Mouse (Mus musculus) forebrain, embryonic 10.5 days (tissue): ENCODE data around the gene Gm14862. TPM values are rescaled to one million over a fixed set of nuclear protein-coding genes. Genes with fewer than 3 reads are reported as not detected.

Experiments
- DNase-seq: peaks from one replicate; pipeline ENCODE4 v3.0.0-alpha.2; 2017; ENCODE audit warnings: low spot score; ENCODE audit errors: extremely low spot score
- H3K27ac ChIP-seq: fragments of 300-500 bp; sonication (generic); 2 replicates; pipeline ENCODE4 v1.5.1; 2016; ENCODE audit warnings: mild to moderate bottlenecking
- H3K27me3 ChIP-seq: fragments of 300-500 bp; sonication (generic); 2 replicates; pipeline ENCODE4 v1.6.1; 2016; ENCODE audit warnings: mild to moderate bottlenecking; ENCODE audit not compliant: poor library complexity, severe bottlenecking
- H3K36me3 ChIP-seq: fragments of 300-500 bp; sonication (generic); replicated peaks from 2 replicates; pipeline ENCODE4 v1.6.1; 2016; ENCODE audit warnings: mild to moderate bottlenecking, moderate library complexity
- H3K4me1 ChIP-seq: fragments of 300-500 bp; sonication (generic); 2 replicates; pipeline ENCODE4 v1.6.1; 2016
- H3K4me3 ChIP-seq: fragments of 300-500 bp; sonication (generic); 2 replicates; pipeline ENCODE4 v1.5.1; 2016; ENCODE audit warnings: mild to moderate bottlenecking, moderate library complexity
- H3K9me3 ChIP-seq: fragments of 300-500 bp; sonication (generic); 2 replicates; pipeline ENCODE4 v1.6.1; 2016; ENCODE audit warnings: mild to moderate bottlenecking, moderate library complexity
- WGBS: fragments of 180-500 bp; shearing (Covaris S2); methylation state at CpG from one replicate; pipeline ENCODE4 v1.1.7; 2016; 5-methylcytosine and 5-hydroxymethylcytosine counted together
- polyA plus RNA-seq: library from polyadenylated mRNA; unstranded; fragments of >200 nt; fragmentation: Nextera tagmentation; extraction: Ambion mirVana; gene quantifications from 2 replicates; pipeline ENCODE4 v1.2.1, GENCODE M21; 2016

Gm14862 gene
- polyA plus RNA-seq, 1 experiment from 2014 or later: not detected

DNA sequence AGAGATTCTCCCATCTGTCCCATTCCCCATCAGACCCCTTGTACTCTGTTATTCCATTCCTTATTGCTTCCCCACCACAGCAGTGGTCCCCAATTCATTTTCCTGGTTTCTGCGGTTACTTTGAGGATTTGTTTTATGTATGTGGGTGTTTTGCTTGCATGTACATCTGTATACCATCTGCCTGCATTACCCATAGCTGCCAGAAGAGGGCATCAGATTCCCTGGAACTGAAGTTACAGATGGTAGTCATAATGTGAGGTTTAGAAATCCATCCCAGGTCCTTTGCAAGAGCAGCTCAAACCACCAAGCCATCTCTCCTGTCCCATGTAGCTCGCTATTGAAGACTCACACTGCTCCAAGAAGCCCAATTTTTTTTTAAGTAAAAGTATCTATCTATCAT lies 40.5 kb downstream of the Gm14862 start:
- no peaks in the 10 kb centered on the region for H3K9me3 ChIP-seq
- H3K27me3 ChIP-seq: no peaks in the 10 kb centered on the region
- no peaks in the 10 kb centered on the region for H3K36me3 ChIP-seq
- WGBS: 78% methylated on average over 2 of the region's 2 CpGs
- no peaks in the 10 kb centered on the region for H3K4me1 ChIP-seq
- DNase-seq: no peak
- no peak overlapping the region for H3K27ac ChIP-seq
- no peak overlapping the region for H3K4me3 ChIP-seq

DNA sequence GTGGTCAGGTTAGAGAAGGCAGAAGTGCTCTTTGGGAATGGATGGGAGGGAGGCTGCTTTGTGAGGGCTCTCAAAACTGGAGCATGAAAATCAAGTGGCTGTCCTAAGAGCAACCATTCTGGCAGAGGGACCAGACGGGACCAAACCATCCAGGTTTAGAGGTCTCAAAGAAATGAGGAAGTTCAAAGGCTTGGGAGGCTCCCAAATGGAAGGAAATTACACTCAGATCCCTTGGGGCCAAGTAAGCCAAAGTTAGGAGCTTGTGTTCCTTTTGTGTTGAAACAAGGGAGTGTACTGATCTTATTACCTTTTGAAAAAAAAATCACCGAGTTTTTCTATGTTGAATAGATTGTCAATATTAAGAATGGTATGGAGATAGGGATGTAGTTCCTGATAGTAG lies 51.6 kb downstream of the Gm14862 start:
- Histone ChIP-seq H3K27me3 (peaks cover 11% of the 10 kb centered on the region), H3K4me1 (0 out of 2 replicates have a peak, but pooled peaks cover 5% of the 10 kb centered on the region), H3K36me3 (no peaks in the 10 kb centered on the region), H3K4me3 (no peak overlapping the region), H3K27ac (no peak overlapping the region), H3K9me3 (no peaks in the 10 kb centered on the region)
- 78% methylated on average over 2 of the region's 2 CpGs for WGBS
- no peak for DNase-seq

- Histone ChIP-seq H3K4me3 (no peak overlapping the region), H3K9me3 (0 out of 2 replicates have a peak, but pooled peaks cover 5% of the 10 kb centered on the region), H3K36me3 (no peaks in the 10 kb centered on the region), H3K4me1 (peaks cover 11% of the 10 kb centered on the region), H3K27ac (no peak overlapping the region), H3K27me3 (peaks cover 33% of the 10 kb centered on the region)
- 78% methylated on average over 7 of the region's 7 CpGs for WGBS
- no peak for DNase-seq
Observed at GRCm38 (mm10) chrX:9202781-9203405, 53.8 kb downstream of the Gm14862 start.

- H3K36me3 ChIP-seq: no peaks in the 10 kb centered on the region
- H3K27ac ChIP-seq: no peak overlapping the region
- H3K9me3 ChIP-seq: 0 out of 2 replicates have a peak, but pooled peaks cover 5% of the 10 kb centered on the region
- DNase-seq: no peak
- peaks cover 33% of the 10 kb centered on the region for H3K27me3 ChIP-seq
- peaks cover 11% of the 10 kb centered on the region for H3K4me1 ChIP-seq
- no peak overlapping the region for H3K4me3 ChIP-seq
- 84% methylated on average over 2 of the region's 2 CpGs for WGBS
Observed at GRCm38 (mm10) chrX:9201954-9202353, 54.7 kb downstream of the Gm14862 start.

Other genes with a start within 250 kb of the Gm14862 start
- not detected in 2 replicates for gene Fthl17e, start 223.4 kb downstream of the Gm14862 start, polyA plus RNA-seq
- not detected in 2 replicates for gene Fthl17f, start 193.9 kb downstream of the Gm14862 start, polyA plus RNA-seq
- not detected in 2 replicates for gene 4930402K13Rik, start 152.3 kb downstream of the Gm14862 start, polyA plus RNA-seq
- 0.12 TPM in 2 replicates for gene Lancl3, start 57.0 kb downstream of the Gm14862 start, polyA plus RNA-seq
- gene Xk, start 15.9 kb upstream of the Gm14862 start, polyA plus RNA-seq: 2.9 and 3.3 TPM in 2 replicates
- gene H2al1m, start 26.9 kb upstream of the Gm14862 start, polyA plus RNA-seq: not detected in 2 replicates
- 0.34 TPM in 1 of 2 replicates, not detected in the other for gene H2al1k, start 93.7 kb upstream of the Gm14862 start, polyA plus RNA-seq
- 0.50 and 0.54 TPM in 2 replicates for gene Cybb, start 230.9 kb upstream of the Gm14862 start, polyA plus RNA-seq